16 mouse cellular contexts compared by ENCODE assay signal in genomic region chr7:119920457-119920856, GRCm38 (mm10). TPM values are rescaled to one million over a fixed set of nuclear protein-coding genes. Genes with fewer than 3 reads are reported as not detected.
A peak's percentile ranks its signal among the peaks of the same experiment; 100 is the strongest.
DNase-seq lines count a peak whose midpoint lies in the region; ATAC-seq lines count a peak whose summit lies in the region.
"Had no signal": no experiment of that assay in that cellular context is flagged by ENCODE, and none has a peak within 500 bp of the region (broad histone marks: within the 10 kb centered on the region; RNA-seq: fewer than 3 reads in every experiment).

No protein-coding gene starts in this region.

- H3K9ac ChIP-seq in heart, embryonic 12.5 days = no peak overlapping the region
- no peak overlapping the region for H3K9ac ChIP-seq in intestine, embryonic 15.5 days
- H3K9ac ChIP-seq in midbrain, embryonic 14.5 days (replicated peaks; ENCODE audit: low read length) = no peak overlapping the region
- H3K9ac ChIP-seq: kidney, embryonic 15.5 days; limb, embryonic 15.5 days had no signal

- H3K27ac ChIP-seq in heart, embryonic 12.5 days (ENCODE audit: poor library complexity, severe bottlenecking) = peak overlapping the region; percentile 51; the same call in 1 of the 2 replicates
- H3K27ac ChIP-seq in intestine, embryonic 15.5 days = no peak overlapping the region
- no peak overlapping the region for H3K27ac ChIP-seq in midbrain, embryonic 14.5 days (replicated peaks; ENCODE audit: low read depth, low read length)
- H3K27ac ChIP-seq: kidney, embryonic 15.5 days; left cerebral cortex, adult 2 months; limb, embryonic 15.5 days had no signal

- H3K36me3 ChIP-seq in heart, embryonic 12.5 days = no peaks in the 10 kb centered on the region
- no peaks in the 10 kb centered on the region for H3K36me3 ChIP-seq in intestine, embryonic 15.5 days
- H3K36me3 ChIP-seq in midbrain, embryonic 14.5 days (ENCODE audit: control insufficient read depth, insufficient read depth, low read length) = 0 out of 2 replicates have a peak, but pooled peaks cover 2% of the 10 kb centered on the region
- H3K36me3 ChIP-seq: kidney, embryonic 15.5 days; limb, embryonic 15.5 days had no signal

- H3K4me2 ChIP-seq in heart, embryonic 12.5 days = peak overlapping the region; percentile 29; the same call in 1 of the 2 replicates
- H3K4me2 ChIP-seq in intestine, embryonic 15.5 days (replicated peaks) = no peak overlapping the region
- no peak overlapping the region for H3K4me2 ChIP-seq in midbrain, embryonic 14.5 days (ENCODE audit: low read length)
- H3K4me2 ChIP-seq: kidney, embryonic 15.5 days; limb, embryonic 15.5 days had no signal

- 20% methylated on average over 2 of the region's 2 CpGs for WGBS in heart, embryonic 12.5 days
- WGBS in intestine, embryonic 15.5 days = 44% methylated on average over 2 of the region's 2 CpGs
- WGBS in midbrain, embryonic 14.5 days = 69% methylated on average over 2 of the region's 2 CpGs

- H3K4me3 ChIP-seq in heart, embryonic 12.5 days = no peak overlapping the region
- H3K4me3 ChIP-seq in intestine, embryonic 15.5 days (replicated peaks) = no peak overlapping the region
- H3K4me3 ChIP-seq in midbrain, embryonic 14.5 days (replicated peaks; ENCODE audit: low read depth, low read length) = no peak overlapping the region
- H3K4me3 ChIP-seq: kidney, embryonic 15.5 days; left cerebral cortex, adult 2 months; limb, embryonic 15.5 days had no signal

- peak; percentile 71; the same call in 1 of the 2 replicates for ATAC-seq in heart, embryonic 12.5 days (ENCODE audit: insufficient number of reproducible peaks, low FRiP score)
- ATAC-seq in intestine, embryonic 15.5 days = no peak
- ATAC-seq in midbrain, embryonic 14.5 days (ENCODE audit: low FRiP score, low TSS enrichment) = no peak
- ATAC-seq: hindbrain, embryonic 16.5 days had no signal

- no peaks in the 10 kb centered on the region for H3K27me3 ChIP-seq in heart, embryonic 12.5 days (replicated peaks)
- H3K27me3 ChIP-seq in intestine, embryonic 15.5 days (replicated peaks) = no peaks in the 10 kb centered on the region
- H3K27me3 ChIP-seq in midbrain, embryonic 14.5 days (ENCODE audit: control insufficient read depth, insufficient read depth, low read length) = no peaks in the 10 kb centered on the region
- H3K27me3 ChIP-seq: kidney, embryonic 15.5 days; limb, embryonic 15.5 days had no signal

- peaks cover 8% of the 10 kb centered on the region for H3K4me1 ChIP-seq in heart, embryonic 12.5 days (replicated peaks)
- no peaks in the 10 kb centered on the region for H3K4me1 ChIP-seq in intestine, embryonic 15.5 days (replicated peaks)
- no peaks in the 10 kb centered on the region for H3K4me1 ChIP-seq in midbrain, embryonic 14.5 days (ENCODE audit: control insufficient read depth, insufficient read depth, low read length)
- H3K4me1 ChIP-seq: kidney, embryonic 15.5 days; limb, embryonic 15.5 days had no signal

- peak; percentile 14 for DNase-seq in adrenal gland, adult 2 months
- DNase-seq in adrenal gland, adult 18-20 months (ENCODE audit: low spot score in 2 of 2) = no peak
- peak; percentile 14 for DNase-seq in lung, postnatal 25 days (ENCODE audit: low spot score)
- DNase-seq in lung, postnatal 4 days = no peak
- peak; percentile 9 for DNase-seq in telencephalon, adult 2 months (ENCODE audit: low read depth, low spot score)
- DNase-seq in midbrain, embryonic 14.5 days = no peak
- DNase-seq: B cell, adult 2 months; cerebellum, adult 9-11 months; right cerebral cortex, adult 18-20 months; thymus, postnatal 4 days had no signal

- H3K9me3 ChIP-seq in heart, embryonic 12.5 days (replicated peaks) = no peaks in the 10 kb centered on the region
- H3K9me3 ChIP-seq in intestine, embryonic 15.5 days = no peaks in the 10 kb centered on the region
- no peaks in the 10 kb centered on the region for H3K9me3 ChIP-seq in midbrain, embryonic 14.5 days (ENCODE audit: control insufficient read depth, low read length)
- H3K9me3 ChIP-seq: kidney, embryonic 15.5 days; limb, embryonic 15.5 days had no signal

RNA-seq across cellular contexts. Expression of gene Dcun1d3, which starts 24.4 kb away (rescaled TPM):
- 10 to 100 TPM; 26.8 to 44.8 TPM for total RNA-seq in adrenal gland, adult 2 months (2021)
- 6.5 and 6.7 TPM in 2 replicates for polyA plus RNA-seq in adrenal gland, adult 2 months (2012; rRNA removed)
- 10 to 100 TPM; 39.2 to 43.1 TPM for total RNA-seq in adrenal gland, adult 18-20 months (2021)
- polyA plus RNA-seq in heart, embryonic 12.5 days (2016; fragmentation: Nextera tagmentation; extraction: Ambion mirVana) = 9.9 and 12.9 TPM in 2 replicates
- 10.6 and 11.6 TPM in 2 replicates for polyA plus RNA-seq in intestine, embryonic 15.5 days (2015; fragmentation: Nextera tagmentation; extraction: Ambion mirVana)
- polyA plus RNA-seq in midbrain, embryonic 14.5 days (2014; fragmentation: Nextera tagmentation; extraction: Ambion mirVana) = 12.2 and 15.1 TPM in 2 replicates

RNA-seq across cellular contexts. Expression of gene Lyrm1, which starts 24.8 kb away (rescaled TPM):
- total RNA-seq in adrenal gland, adult 2 months (2021) = 10 to 100 TPM; 11.4 to 12.3 TPM
- polyA plus RNA-seq in adrenal gland, adult 2 months (2012; rRNA removed) = 0.38 and 0.83 TPM in 2 replicates
- 1 to 10 TPM; 7.4 to 8.9 TPM for total RNA-seq in adrenal gland, adult 18-20 months (2021)
- 9.2 and 9.8 TPM in 2 replicates for polyA plus RNA-seq in heart, embryonic 12.5 days (2016; fragmentation: Nextera tagmentation; extraction: Ambion mirVana)
- 8.1 and 9.5 TPM in 2 replicates for polyA plus RNA-seq in intestine, embryonic 15.5 days (2015; fragmentation: Nextera tagmentation; extraction: Ambion mirVana)
- 22.8 and 23.7 TPM in 2 replicates for polyA plus RNA-seq in midbrain, embryonic 14.5 days (2014; fragmentation: Nextera tagmentation; extraction: Ambion mirVana)

Comparison
In these comparisons a context has a peak if more than half of its experiments do, and no peak if none do; other contexts are left out.
1. DNase-seq: peak in adrenal gland, adult 2 months (single experiment), lung, postnatal 25 days (single experiment) and telencephalon, adult 2 months (single experiment); none in adrenal gland, adult 18-20 months (0 of 2), lung, postnatal 4 days (0 of 2) and midbrain, embryonic 14.5 days (single experiment).